Mouse (Mus musculus): ENCODE measurements around the gene Lpp. TPM values are rescaled to one million over a fixed set of nuclear protein-coding genes. Genes with fewer than 3 reads are reported as not detected.

The Lpp gene
- polyA plus RNA-seq, 1 experiment from 2014 or later = 42.6 TPM

- no peak for ATAC-seq (replicated peaks; ENCODE audit: extremely low read depth, insufficient read depth, low FRiP score)
These were observed 27.4 kb upstream of the Lpp start for GRCm38 (mm10) chr16:24365900-24366299.

GRCm38 (mm10) chr16:24367071-24367470, 26.2 kb upstream of the Lpp start:
- Histone ChIP-seq H3K4me3 (ENCODE audit: low read length) (no peak overlapping the region), H3K9me3 (replicated peaks; ENCODE audit: control insufficient read depth, low read length) (no peaks in the 10 kb centered on the region), H3K27ac (ENCODE audit: low read length) (no peak overlapping the region), H3K36me3 (ENCODE audit: control insufficient read depth, insufficient read depth) (no peaks in the 10 kb centered on the region), H3K4me2 (ENCODE audit: low read depth, low read length) (peak overlapping the region; percentile 47), H3K4me1 (ENCODE audit: control insufficient read depth, insufficient read depth, low read length) (peaks cover 9% of the 10 kb centered on the region), H3K27me3 (ENCODE audit: control insufficient read depth, insufficient read depth, low read length) (no peaks in the 10 kb centered on the region), H3K9ac (ENCODE audit: low read length) (no peak overlapping the region)
- 34% methylated on average over 6 of the region's 6 CpGs for WGBS
- ATAC-seq (replicated peaks; ENCODE audit: extremely low read depth, insufficient read depth, low FRiP score) = peak; percentile 85

More at GRCm38 (mm10) chr16:24365900-24366299, 27.4 kb upstream of the Lpp start:
- H3K9me3 ChIP-seq (replicated peaks; ENCODE audit: control insufficient read depth, low read length) = no peaks in the 10 kb centered on the region
- no peak overlapping the region for H3K4me3 ChIP-seq (ENCODE audit: low read length)
- no peak overlapping the region for H3K4me2 ChIP-seq (ENCODE audit: low read depth, low read length)
- peaks cover 9% of the 10 kb centered on the region for H3K4me1 ChIP-seq (ENCODE audit: control insufficient read depth, insufficient read depth, low read length)
- H3K27me3 ChIP-seq (ENCODE audit: control insufficient read depth, insufficient read depth, low read length) = no peaks in the 10 kb centered on the region
- H3K36me3 ChIP-seq (ENCODE audit: control insufficient read depth, insufficient read depth) = no peaks in the 10 kb centered on the region
- 88% methylated on average over 4 of the region's 4 CpGs for WGBS
- no peak overlapping the region for H3K9ac ChIP-seq (ENCODE audit: low read length)
- no peak overlapping the region for H3K27ac ChIP-seq (ENCODE audit: low read length)

- 35% methylated on average over 7 of the region's 7 CpGs for WGBS
- ATAC-seq (replicated peaks; ENCODE audit: extremely low read depth, insufficient read depth, low FRiP score) = no peak; the same call in 1 of the 2 replicates
- Histone ChIP-seq H3K27ac (ENCODE audit: low read length) (no peak overlapping the region), H3K4me1 (ENCODE audit: control insufficient read depth, insufficient read depth, low read length) (peaks cover 9% of the 10 kb centered on the region), H3K9ac (ENCODE audit: low read length) (no peak overlapping the region), H3K36me3 (ENCODE audit: control insufficient read depth, insufficient read depth) (no peaks in the 10 kb centered on the region), H3K4me3 (ENCODE audit: low read length) (no peak overlapping the region), H3K4me2 (ENCODE audit: low read depth, low read length) (peak overlapping the region; percentile 47), H3K9me3 (replicated peaks; ENCODE audit: control insufficient read depth, low read length) (no peaks in the 10 kb centered on the region), H3K27me3 (ENCODE audit: control insufficient read depth, insufficient read depth, low read length) (no peaks in the 10 kb centered on the region)
These were observed 25.8 kb upstream of the Lpp start for GRCm38 (mm10) chr16:24367506-24367905.

- Histone ChIP-seq H3K4me1 (ENCODE audit: control insufficient read depth, insufficient read depth, low read length) (no peaks in the 10 kb centered on the region), H3K27ac (ENCODE audit: low read length) (no peak overlapping the region), H3K27me3 (ENCODE audit: control insufficient read depth, insufficient read depth, low read length) (no peaks in the 10 kb centered on the region), H3K36me3 (ENCODE audit: control insufficient read depth, insufficient read depth) (no peaks in the 10 kb centered on the region), H3K9me3 (replicated peaks; ENCODE audit: control insufficient read depth, low read length) (no peaks in the 10 kb centered on the region), H3K4me2 (ENCODE audit: low read depth, low read length) (no peak overlapping the region), H3K4me3 (ENCODE audit: low read length) (no peak overlapping the region), H3K9ac (ENCODE audit: low read length) (no peak overlapping the region)
- no peak for ATAC-seq (replicated peaks; ENCODE audit: extremely low read depth, insufficient read depth, low FRiP score)
These were observed 16.8 kb upstream of the Lpp start for GRCm38 (mm10) chr16:24376478-24376877.

GRCm38 (mm10) chr16:24390596-24390995, 2.7 kb upstream of the Lpp start:
- H3K4me3 ChIP-seq (ENCODE audit: low read length) = no peak overlapping the region
- H3K4me1 ChIP-seq (ENCODE audit: control insufficient read depth, insufficient read depth, low read length) = peaks cover 18% of the 10 kb centered on the region
- 66% methylated on average over 5 of the region's 5 CpGs for WGBS
- no peaks in the 10 kb centered on the region for H3K9me3 ChIP-seq (replicated peaks; ENCODE audit: control insufficient read depth, low read length)
- no peak overlapping the region for H3K4me2 ChIP-seq (ENCODE audit: low read depth, low read length)
- no peak for ATAC-seq (replicated peaks; ENCODE audit: extremely low read depth, insufficient read depth, low FRiP score)
- no peaks in the 10 kb centered on the region for H3K27me3 ChIP-seq (ENCODE audit: control insufficient read depth, insufficient read depth, low read length)
- H3K27ac ChIP-seq (ENCODE audit: low read length) = no peak overlapping the region; the same call in 1 of the 2 replicates
- no peak overlapping the region for H3K9ac ChIP-seq (ENCODE audit: low read length)
- H3K36me3 ChIP-seq (ENCODE audit: control insufficient read depth, insufficient read depth) = no peaks in the 10 kb centered on the region

- no peak overlapping the region for H3K9ac ChIP-seq (ENCODE audit: low read length)
- ATAC-seq (replicated peaks; ENCODE audit: extremely low read depth, insufficient read depth, low FRiP score) = no peak
- no peak overlapping the region for H3K4me3 ChIP-seq (ENCODE audit: low read length)
- H3K36me3 ChIP-seq (ENCODE audit: control insufficient read depth, insufficient read depth) = no peaks in the 10 kb centered on the region
- H3K4me1 ChIP-seq (ENCODE audit: control insufficient read depth, insufficient read depth, low read length) = peaks cover 18% of the 10 kb centered on the region
- WGBS = 86% methylated on average over 3 of the region's 3 CpGs
- H3K4me2 ChIP-seq (ENCODE audit: low read depth, low read length) = no peak overlapping the region
- H3K27me3 ChIP-seq (ENCODE audit: control insufficient read depth, insufficient read depth, low read length) = no peaks in the 10 kb centered on the region
- H3K9me3 ChIP-seq (replicated peaks; ENCODE audit: control insufficient read depth, low read length) = no peaks in the 10 kb centered on the region
- no peak overlapping the region for H3K27ac ChIP-seq (ENCODE audit: low read length)
These were observed 2.2 kb upstream of the Lpp start for GRCm38 (mm10) chr16:24391111-24391510.

GRCm38 (mm10) chr16:24391901-24392300, 1.4 kb upstream of the Lpp start:
- Histone ChIP-seq H3K4me3 (ENCODE audit: low read length) (no peak overlapping the region; the same call in 1 of the 2 replicates), H3K4me1 (ENCODE audit: control insufficient read depth, insufficient read depth, low read length) (peaks cover 25% of the 10 kb centered on the region), H3K27me3 (ENCODE audit: control insufficient read depth, insufficient read depth, low read length) (no peaks in the 10 kb centered on the region), H3K9ac (ENCODE audit: low read length) (no peak overlapping the region), H3K36me3 (ENCODE audit: control insufficient read depth, insufficient read depth) (no peaks in the 10 kb centered on the region), H3K27ac (ENCODE audit: low read length) (peak overlapping the region; percentile 97), H3K4me2 (ENCODE audit: low read depth, low read length) (peak overlapping the region; percentile 83), H3K9me3 (replicated peaks; ENCODE audit: control insufficient read depth, low read length) (no peaks in the 10 kb centered on the region)
- no peak for ATAC-seq (replicated peaks; ENCODE audit: extremely low read depth, insufficient read depth, low FRiP score)
- 90% methylated on average over 7 of the region's 7 CpGs for WGBS

GRCm38 (mm10) chr16:24393556-24394210, 376 bp downstream of the Lpp start:
- H3K27ac ChIP-seq (ENCODE audit: low read length) = peak overlapping the region; percentile 97
- no peaks in the 10 kb centered on the region for H3K36me3 ChIP-seq (ENCODE audit: control insufficient read depth, insufficient read depth)
- peak; percentile 64 for ATAC-seq (replicated peaks; ENCODE audit: extremely low read depth, insufficient read depth, low FRiP score)
- H3K4me1 ChIP-seq (ENCODE audit: control insufficient read depth, insufficient read depth, low read length) = peaks cover 40% of the 10 kb centered on the region
- no peaks in the 10 kb centered on the region for H3K9me3 ChIP-seq (replicated peaks; ENCODE audit: control insufficient read depth, low read length)
- peak overlapping the region; percentile 86 for H3K4me3 ChIP-seq (ENCODE audit: low read length)
- under 1% methylated on average over 42 of the region's 76 CpGs for WGBS
- no peaks in the 10 kb centered on the region for H3K27me3 ChIP-seq (ENCODE audit: control insufficient read depth, insufficient read depth, low read length)
- peak overlapping the region; percentile 90 for H3K9ac ChIP-seq (ENCODE audit: low read length)
- H3K4me2 ChIP-seq (ENCODE audit: low read depth, low read length) = peak overlapping the region; percentile 83

GRCm38 (mm10) chr16:24394211-24394991, 1.1 kb downstream of the Lpp start:
- Histone ChIP-seq H3K27me3 (ENCODE audit: control insufficient read depth, insufficient read depth, low read length) (no peaks in the 10 kb centered on the region), H3K9me3 (replicated peaks; ENCODE audit: control insufficient read depth, low read length) (no peaks in the 10 kb centered on the region), H3K4me2 (ENCODE audit: low read depth, low read length) (peak overlapping the region; percentile 83), H3K9ac (ENCODE audit: low read length) (peak overlapping the region; percentile 90), H3K4me1 (ENCODE audit: control insufficient read depth, insufficient read depth, low read length) (peaks cover 46% of the 10 kb centered on the region), H3K4me3 (ENCODE audit: low read length) (peak overlapping the region; percentile 86), H3K27ac (ENCODE audit: low read length) (peak overlapping the region; percentile 97), H3K36me3 (ENCODE audit: control insufficient read depth, insufficient read depth) (no peaks in the 10 kb centered on the region)
- 6% methylated on average over 18 of the region's 18 CpGs for WGBS
- ATAC-seq (replicated peaks; ENCODE audit: extremely low read depth, insufficient read depth, low FRiP score) = no peak
